Mouse (Mus musculus): ENCODE results near the gene Ift88.

GRCm38 (mm10) chr14:57532577-57532976, 108.7 kb downstream of the Ift88 start:
- TF ChIP-seq CTCF (IDR thresholded peaks at IDR 0.05) (no peak), EP300 (IDR thresholded peaks at IDR 0.05) (no peak)

Data from lung, postnatal 0 days (tissue).